Mouse (Mus musculus): ENCODE data around the gene Gadd45a. TPM values are rescaled to one million over a fixed set of nuclear protein-coding genes. Genes with fewer than 3 reads are reported as not detected.
A peak's percentile ranks its signal among the peaks of the same experiment; 100 is the strongest.

Gene Gadd45a
- polyA plus RNA-seq, 1 experiment from 2014 or later: 20.3 TPM

DNA sequence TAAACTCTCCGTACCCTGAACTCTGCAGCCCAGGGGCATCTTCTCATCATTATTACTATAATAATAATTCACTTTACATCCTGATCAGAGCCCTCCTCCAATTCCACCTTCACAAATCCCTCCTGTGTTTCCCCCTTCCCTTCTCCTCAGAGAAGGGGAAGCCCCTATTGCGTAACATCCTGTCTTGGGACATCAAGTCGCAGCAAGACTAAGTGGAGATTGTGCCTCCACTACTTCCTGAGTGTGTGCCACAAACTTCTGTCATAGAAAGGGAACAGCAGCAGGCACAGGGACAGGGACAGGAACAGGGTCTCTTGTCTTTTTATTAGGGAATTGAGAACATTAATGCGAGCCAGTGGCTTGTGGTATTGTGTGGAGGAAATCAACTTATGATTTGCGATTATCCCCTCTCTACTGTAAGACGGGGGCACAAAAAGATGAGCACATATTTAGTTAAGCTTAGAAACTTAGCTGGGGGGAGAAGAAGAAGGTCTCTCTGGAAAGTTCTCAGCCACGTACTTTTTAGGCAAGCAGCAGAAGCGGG lies 32.0 kb upstream of the Gadd45a start:
- H3K4me2 ChIP-seq (replicated peaks): no peak overlapping the region
- no peaks in the 10 kb centered on the region for H3K27me3 ChIP-seq
- H3K4me1 ChIP-seq: no peaks in the 10 kb centered on the region
- no peaks in the 10 kb centered on the region for H3K9me3 ChIP-seq
- H3K9ac ChIP-seq (replicated peaks): no peak overlapping the region
- H3K4me3 ChIP-seq: no peak overlapping the region
- WGBS: 91% methylated on average over 8 of the region's 8 CpGs
- ATAC-seq (ENCODE audit: low FRiP score, low read depth): no peak
- no peaks in the 10 kb centered on the region for H3K36me3 ChIP-seq
- no peak overlapping the region for H3K27ac ChIP-seq (replicated peaks)

DNA sequence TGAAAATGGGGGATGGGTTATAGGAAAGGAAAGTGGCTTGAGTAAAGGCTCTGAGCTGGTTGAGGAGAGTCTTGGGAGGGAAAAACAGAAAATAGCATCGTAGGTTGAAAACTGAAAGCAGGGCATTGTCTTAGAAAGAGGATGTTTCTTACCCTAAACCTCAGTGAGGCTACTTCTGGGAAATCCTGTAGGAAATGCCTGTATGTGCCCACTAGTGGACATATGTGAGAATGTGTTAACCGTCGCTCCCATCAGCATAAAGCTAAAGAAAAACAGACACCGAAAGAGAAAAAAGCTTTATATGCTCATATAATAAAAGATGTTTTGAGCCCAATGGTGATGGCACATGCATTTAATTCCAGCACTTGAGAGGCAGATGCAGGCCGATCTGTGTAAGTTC lies 22.8 kb upstream of the Gadd45a start:
- Histone ChIP-seq H3K9ac (replicated peaks) (no peak overlapping the region), H3K4me3 (no peak overlapping the region), H3K36me3 (no peaks in the 10 kb centered on the region), H3K27me3 (no peaks in the 10 kb centered on the region), H3K9me3 (no peaks in the 10 kb centered on the region), H3K4me2 (replicated peaks) (no peak overlapping the region), H3K4me1 (no peaks in the 10 kb centered on the region), H3K27ac (replicated peaks) (no peak overlapping the region)
- ATAC-seq (ENCODE audit: low FRiP score, low read depth): no peak
- WGBS: 90% methylated on average over 5 of the region's 5 CpGs

DNA sequence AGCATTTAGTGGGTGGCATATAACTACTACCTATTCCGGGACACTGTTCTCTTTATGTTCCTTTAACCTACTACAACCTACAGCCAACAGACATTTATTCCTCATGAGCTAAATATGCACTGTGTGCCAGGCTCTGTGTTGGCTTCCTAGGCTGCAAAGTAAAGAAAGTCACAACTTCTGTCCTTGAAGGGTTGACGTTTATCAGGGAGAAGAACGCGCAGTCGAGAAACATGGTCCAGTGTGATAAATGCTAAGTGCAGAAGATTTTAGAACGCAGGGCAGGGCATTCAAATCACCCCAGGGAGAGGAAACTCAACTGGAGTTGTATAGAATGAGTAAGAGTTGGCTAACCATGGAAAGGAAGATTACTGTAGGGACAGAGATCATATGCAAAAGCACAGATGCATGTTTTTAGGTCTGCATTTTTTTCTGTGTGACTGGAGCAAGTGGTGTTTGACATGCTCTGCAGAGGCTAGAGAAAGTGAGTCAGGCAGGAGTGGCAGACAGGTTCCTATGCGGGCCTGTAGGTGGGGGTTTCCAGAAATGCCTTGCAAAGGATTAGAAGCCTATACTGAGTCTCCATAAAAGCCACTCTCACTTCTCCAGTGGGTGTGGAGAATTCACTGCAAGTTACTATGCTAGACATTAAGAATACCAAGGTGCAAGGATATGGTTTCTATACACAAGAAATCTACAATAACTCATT lies 20.9 kb upstream of the Gadd45a start:
- no peak overlapping the region for H3K9ac ChIP-seq (replicated peaks)
- no peaks in the 10 kb centered on the region for H3K36me3 ChIP-seq
- no peak for ATAC-seq (ENCODE audit: low FRiP score, low read depth)
- no peaks in the 10 kb centered on the region for H3K4me1 ChIP-seq
- H3K4me2 ChIP-seq (replicated peaks): no peak overlapping the region
- no peaks in the 10 kb centered on the region for H3K9me3 ChIP-seq
- WGBS: 89% methylated on average over 7 of the region's 7 CpGs
- no peaks in the 10 kb centered on the region for H3K27me3 ChIP-seq
- H3K27ac ChIP-seq (replicated peaks): no peak overlapping the region
- H3K4me3 ChIP-seq: no peak overlapping the region

DNA sequence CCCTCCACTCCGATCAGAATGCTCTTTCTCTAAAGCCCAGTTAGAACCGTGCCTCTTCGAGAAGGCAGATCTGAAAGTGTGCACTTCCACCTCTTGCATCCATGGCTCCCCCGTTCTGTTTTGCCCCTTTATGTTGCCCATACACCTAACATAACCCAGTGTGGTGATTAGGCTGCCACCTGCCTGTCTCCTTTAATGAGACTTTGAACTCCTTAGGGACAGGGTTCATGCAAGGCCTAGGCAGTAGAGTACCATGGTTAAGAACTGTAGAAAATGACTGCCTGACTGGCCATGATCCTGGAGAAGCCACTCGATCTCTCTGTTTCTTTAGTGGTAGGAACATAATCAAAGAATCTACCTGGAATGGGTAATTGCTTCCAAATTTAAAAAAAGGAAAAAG lies 20.3 kb upstream of the Gadd45a start:
- Histone ChIP-seq H3K4me3 (no peak overlapping the region), H3K27me3 (no peaks in the 10 kb centered on the region), H3K36me3 (no peaks in the 10 kb centered on the region), H3K9ac (replicated peaks) (no peak overlapping the region), H3K4me1 (no peaks in the 10 kb centered on the region), H3K27ac (replicated peaks) (no peak overlapping the region), H3K9me3 (no peaks in the 10 kb centered on the region), H3K4me2 (replicated peaks) (no peak overlapping the region)
- no peak for ATAC-seq (ENCODE audit: low FRiP score, low read depth)
- WGBS: 82% methylated on average over 5 of the region's 5 CpGs

DNA sequence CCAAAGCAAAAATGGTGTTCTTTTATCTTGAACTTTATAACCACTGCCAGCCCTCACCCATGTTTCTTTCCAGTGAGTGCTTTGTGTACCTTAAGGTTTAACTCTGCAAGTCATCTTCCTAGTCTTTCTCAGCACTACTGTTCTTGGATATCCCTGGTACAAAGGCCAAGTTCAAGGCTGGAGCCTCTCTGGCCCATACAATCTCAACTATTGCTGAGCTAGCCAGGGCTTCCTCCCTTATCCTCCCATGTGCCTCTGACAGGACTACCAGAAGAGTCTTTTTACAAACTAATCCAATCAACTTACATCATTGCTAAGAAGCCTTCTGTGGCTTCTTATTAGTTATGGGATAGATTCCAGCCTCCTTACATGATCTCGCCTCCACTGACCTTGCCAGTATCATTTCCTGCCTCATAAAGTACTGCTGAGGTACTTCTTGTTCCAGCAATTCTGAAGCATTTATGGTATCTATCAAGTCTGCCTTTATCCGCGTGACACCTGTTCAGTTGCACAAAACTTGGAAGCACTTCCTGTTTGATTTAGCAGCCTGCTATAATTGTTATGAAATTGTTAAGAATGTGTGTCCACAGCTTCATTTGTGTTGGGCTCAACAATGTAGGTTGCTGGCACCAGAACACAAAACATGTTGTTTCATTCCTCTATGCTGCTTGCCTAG lies 19.8 kb upstream of the Gadd45a start:
- 84% methylated on average over 3 of the region's 3 CpGs for WGBS
- Histone ChIP-seq H3K9me3 (no peaks in the 10 kb centered on the region), H3K27me3 (no peaks in the 10 kb centered on the region), H3K27ac (replicated peaks) (no peak overlapping the region), H3K4me2 (replicated peaks) (no peak overlapping the region), H3K36me3 (no peaks in the 10 kb centered on the region), H3K4me1 (no peaks in the 10 kb centered on the region), H3K4me3 (no peak overlapping the region), H3K9ac (replicated peaks) (no peak overlapping the region)
- ATAC-seq (ENCODE audit: low FRiP score, low read depth): no peak

DNA sequence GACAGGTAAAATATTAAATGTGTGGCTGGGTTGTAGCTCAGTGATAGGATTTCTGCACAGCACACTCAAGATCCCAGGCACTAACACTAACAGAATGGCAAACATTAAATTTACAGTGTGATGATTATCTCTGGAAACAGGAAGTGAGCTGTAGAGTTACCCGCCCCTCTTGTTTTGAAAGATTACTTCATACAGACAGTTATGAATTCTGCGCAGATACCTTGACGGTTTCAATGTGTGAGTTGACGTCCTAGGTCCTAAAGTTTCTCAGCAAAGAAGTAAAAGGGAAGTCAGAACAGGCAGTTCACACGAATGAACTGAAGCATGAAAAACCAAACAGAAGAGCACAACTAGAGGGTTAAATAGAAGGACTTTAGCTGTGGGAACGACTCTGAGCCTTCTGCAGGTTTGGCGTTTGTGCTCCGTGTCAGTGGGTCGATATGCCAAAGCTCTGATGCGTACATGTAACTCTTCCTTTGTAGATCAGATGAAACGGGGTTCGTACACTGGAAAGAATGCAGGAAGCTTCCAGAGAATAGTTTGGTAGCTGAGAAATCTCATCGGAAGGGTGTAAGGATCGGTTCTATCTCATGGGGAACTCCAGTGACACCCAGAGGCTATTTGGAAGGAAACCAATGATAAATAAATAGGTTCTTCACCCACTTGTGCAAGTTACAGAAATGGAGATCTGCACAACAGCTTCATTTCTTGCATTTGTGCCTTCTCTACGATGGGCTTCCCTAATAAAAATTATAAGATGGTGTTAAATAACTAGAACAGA lies 19.0 kb upstream of the Gadd45a start:
- no peaks in the 10 kb centered on the region for H3K9me3 ChIP-seq
- H3K4me3 ChIP-seq: no peak overlapping the region
- no peaks in the 10 kb centered on the region for H3K36me3 ChIP-seq
- ATAC-seq (ENCODE audit: low FRiP score, low read depth): no peak
- no peaks in the 10 kb centered on the region for H3K27me3 ChIP-seq
- H3K27ac ChIP-seq (replicated peaks): no peak overlapping the region
- WGBS: 83% methylated on average over 15 of the region's 15 CpGs
- no peak overlapping the region for H3K9ac ChIP-seq (replicated peaks)
- H3K4me2 ChIP-seq (replicated peaks): no peak overlapping the region
- H3K4me1 ChIP-seq: no peaks in the 10 kb centered on the region

DNA sequence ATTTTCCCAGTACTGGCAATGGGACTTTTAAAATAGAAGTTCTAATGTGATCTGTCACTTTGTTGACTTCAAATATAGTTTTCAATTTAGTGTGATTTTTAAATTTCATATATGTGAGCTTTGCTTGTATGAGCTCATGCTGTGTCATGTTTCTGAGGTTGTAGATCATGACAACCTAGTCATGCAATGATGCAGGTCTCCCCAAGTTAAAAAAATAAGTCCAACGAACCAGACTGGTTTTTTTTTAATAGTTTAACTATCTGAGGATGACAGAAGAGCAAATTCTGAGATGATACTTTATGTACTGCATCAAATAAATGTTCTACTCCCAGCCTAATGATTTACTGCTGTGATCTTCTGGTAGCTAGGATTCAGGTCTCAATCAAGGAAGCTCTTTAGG lies 12.8 kb upstream of the Gadd45a start:
- no peaks in the 10 kb centered on the region for H3K36me3 ChIP-seq
- H3K27ac ChIP-seq (replicated peaks): no peak overlapping the region
- H3K9me3 ChIP-seq: no peaks in the 10 kb centered on the region
- no peak overlapping the region for H3K9ac ChIP-seq (replicated peaks)
- H3K27me3 ChIP-seq: no peaks in the 10 kb centered on the region
- 80% methylated on average over 1 of the region's 1 CpGs for WGBS
- H3K4me2 ChIP-seq (replicated peaks): no peak overlapping the region
- ATAC-seq (ENCODE audit: low FRiP score, low read depth): no peak
- no peak overlapping the region for H3K4me3 ChIP-seq
- H3K4me1 ChIP-seq: peaks cover 12% of the 10 kb centered on the region

DNA sequence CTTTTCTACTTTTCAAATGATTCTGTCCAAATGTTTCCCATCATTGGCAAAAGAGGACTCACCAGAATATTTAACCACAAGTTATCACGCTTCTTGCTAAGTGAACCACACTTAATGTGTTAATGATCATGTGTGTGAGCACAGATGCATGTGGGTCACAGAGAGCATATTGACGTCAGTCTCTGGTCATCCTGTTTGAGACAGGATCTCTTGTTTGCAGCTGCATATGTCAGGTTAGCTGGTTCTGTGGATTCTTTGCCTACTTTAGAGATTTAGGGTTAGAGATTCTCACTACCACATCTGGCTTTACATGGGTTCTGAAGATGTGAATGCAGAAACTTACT lies 12.4 kb upstream of the Gadd45a start:
- Histone ChIP-seq H3K9me3 (no peaks in the 10 kb centered on the region), H3K4me1 (peaks cover 12% of the 10 kb centered on the region), H3K27ac (replicated peaks) (no peak overlapping the region), H3K36me3 (no peaks in the 10 kb centered on the region), H3K27me3 (no peaks in the 10 kb centered on the region), H3K9ac (replicated peaks) (no peak overlapping the region), H3K4me3 (no peak overlapping the region), H3K4me2 (replicated peaks) (no peak overlapping the region)
- 46% methylated on average over 2 of the region's 2 CpGs for WGBS
- ATAC-seq (ENCODE audit: low FRiP score, low read depth): no peak

DNA sequence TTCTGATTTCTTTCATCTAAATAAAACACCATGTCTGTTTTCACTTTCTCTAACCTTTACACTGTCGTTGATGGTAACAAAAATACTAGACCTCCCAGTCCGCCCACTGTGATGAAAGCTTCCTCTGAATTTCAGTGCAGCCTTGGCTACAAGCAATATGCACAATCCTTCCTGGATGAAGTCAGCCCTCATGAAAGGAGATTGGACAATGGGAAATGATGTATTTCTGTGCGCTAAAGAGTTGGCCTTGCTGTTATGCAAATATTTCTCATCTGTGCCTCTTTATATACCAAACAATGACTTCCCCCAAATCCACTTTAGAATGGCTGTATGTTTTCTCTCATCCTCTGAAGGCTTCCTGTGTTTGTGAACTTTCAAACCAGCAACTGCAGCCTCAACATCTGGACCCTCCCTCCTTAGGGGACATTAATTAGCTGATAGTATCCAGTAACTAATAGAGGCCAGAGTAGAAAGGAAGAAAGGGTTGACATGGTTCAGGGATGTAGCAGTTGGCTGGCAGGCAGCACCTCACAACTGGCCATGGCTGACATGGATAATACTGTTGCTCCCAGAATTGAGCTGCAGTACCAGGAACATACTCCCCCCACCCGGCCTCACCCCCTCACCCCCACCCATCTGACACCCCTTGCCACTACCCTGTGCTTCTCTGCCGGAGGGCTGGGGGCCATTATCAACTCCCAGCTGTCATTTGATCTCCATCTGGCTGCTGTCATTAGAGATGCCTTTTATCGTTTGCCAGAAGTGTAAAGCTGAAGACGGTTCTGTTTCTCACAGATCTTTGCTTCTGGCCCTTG lies 11.8 kb upstream of the Gadd45a start:
- Histone ChIP-seq H3K4me2 (replicated peaks) (no peak overlapping the region), H3K9ac (replicated peaks) (no peak overlapping the region), H3K36me3 (no peaks in the 10 kb centered on the region), H3K9me3 (no peaks in the 10 kb centered on the region), H3K27me3 (no peaks in the 10 kb centered on the region), H3K4me3 (no peak overlapping the region), H3K27ac (replicated peaks) (0 out of 2 replicates have a peak overlapping the region, but pooled peaks have one; percentile 2), H3K4me1 (peaks cover 12% of the 10 kb centered on the region)
- peak; percentile 74 for ATAC-seq (ENCODE audit: low FRiP score, low read depth)
- 50% methylated on average over 7 of the region's 7 CpGs for WGBS

DNA sequence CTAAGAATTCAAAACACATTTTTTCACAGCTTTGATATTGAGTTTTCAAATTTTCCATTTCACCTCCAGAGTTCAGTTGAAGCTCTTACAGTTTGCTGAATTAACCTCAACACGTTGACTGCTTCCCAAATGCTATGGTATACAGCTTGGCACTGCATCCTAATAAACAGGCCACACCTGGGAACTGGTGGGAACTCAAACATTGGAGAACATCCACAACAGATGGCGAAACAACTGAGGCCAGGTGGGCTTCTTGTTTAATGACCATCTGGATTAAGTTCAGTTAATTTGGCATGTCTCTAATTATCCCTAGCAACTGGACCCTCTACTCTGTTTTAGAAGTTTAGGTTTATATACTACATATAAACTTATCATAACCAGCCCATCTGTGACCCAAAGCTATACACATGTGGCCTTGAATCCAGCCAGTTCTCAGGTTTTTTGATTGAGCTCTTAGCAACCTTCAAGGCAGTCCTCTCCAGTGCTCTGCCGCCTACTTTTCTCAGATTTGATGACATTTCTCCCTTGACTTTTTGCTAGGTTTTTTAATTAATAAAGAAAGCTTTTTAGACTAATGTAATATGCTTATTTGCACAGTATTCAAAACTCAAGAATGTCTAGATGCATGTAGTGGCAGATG lies 10.9 kb upstream of the Gadd45a start:
- Histone ChIP-seq H3K27me3 (no peaks in the 10 kb centered on the region), H3K4me1 (peaks cover 12% of the 10 kb centered on the region), H3K36me3 (no peaks in the 10 kb centered on the region), H3K4me3 (no peak overlapping the region), H3K9ac (replicated peaks) (no peak overlapping the region), H3K27ac (replicated peaks) (no peak overlapping the region), H3K4me2 (replicated peaks) (no peak overlapping the region), H3K9me3 (no peaks in the 10 kb centered on the region)
- ATAC-seq (ENCODE audit: low FRiP score, low read depth): no peak
- WGBS: 75% methylated on average over 3 of the region's 3 CpGs

DNA sequence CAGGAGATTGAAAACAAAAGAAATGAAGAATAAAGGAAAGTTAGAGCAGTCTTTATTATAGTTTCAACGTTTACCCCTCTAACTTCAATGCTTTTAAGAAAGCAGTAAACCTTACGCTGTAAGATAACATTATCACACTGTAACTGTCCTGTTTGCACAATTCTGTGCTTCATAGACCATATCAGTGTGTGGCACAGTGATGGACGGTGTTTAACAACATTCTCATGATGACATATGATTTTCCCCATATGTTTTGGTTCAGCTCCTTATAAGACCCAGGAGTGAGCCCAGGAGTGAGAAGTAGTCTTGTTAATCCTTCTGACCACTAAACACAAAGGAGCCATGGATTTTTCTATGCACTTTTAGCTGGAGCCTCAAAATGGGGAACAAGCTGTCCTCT lies 9.7 kb upstream of the Gadd45a start:
- Histone ChIP-seq H3K27ac (replicated peaks) (no peak overlapping the region), H3K36me3 (no peaks in the 10 kb centered on the region), H3K4me2 (replicated peaks) (no peak overlapping the region), H3K27me3 (no peaks in the 10 kb centered on the region), H3K9ac (replicated peaks) (no peak overlapping the region), H3K9me3 (no peaks in the 10 kb centered on the region), H3K4me3 (no peak overlapping the region), H3K4me1 (peaks cover 12% of the 10 kb centered on the region)
- WGBS: 82% methylated on average over 3 of the region's 3 CpGs
- ATAC-seq (ENCODE audit: low FRiP score, low read depth): no peak
